Mouse (Mus musculus): ENCODE measurements around the gene Gmppa.

DNA sequence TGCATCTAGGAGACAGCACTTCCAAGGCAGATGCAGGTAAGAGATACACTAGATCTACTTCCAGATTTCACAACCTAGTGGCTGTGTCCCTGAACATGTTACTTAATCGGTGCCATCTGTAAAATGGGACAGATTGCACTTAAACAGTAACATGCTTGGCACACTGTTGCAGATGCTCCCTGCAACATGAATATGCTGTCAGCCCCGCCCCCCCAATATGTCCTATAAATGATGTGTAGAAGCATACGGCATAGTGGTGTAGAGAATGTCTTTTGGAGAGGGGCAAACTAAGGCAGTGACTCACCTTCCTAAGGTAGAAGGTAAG, 42.2 kb downstream of the Gmppa start:
- TF ChIP-seq CTCF (IDR thresholded peaks at IDR 0.05; ENCODE audit: low read depth) (no peak), EP300 (IDR thresholded peaks at IDR 0.05; ENCODE audit: low read depth) (no peak)

Data from liver, embryonic 14.5 days (tissue).